Mouse (Mus musculus): Measurements from ENCODE around the gene Pex10. TPM values are rescaled to one million over a fixed set of nuclear protein-coding genes. Genes with fewer than 3 reads are reported as not detected.

The Pex10 gene
- polyA plus RNA-seq, 1 experiment from 2014 or later = 9.4 TPM

- H3K27ac ChIP-seq (ENCODE audit: low read depth) = peak overlapping the region; percentile 46; the same call in 1 of the 2 replicates
- no peaks in the 10 kb centered on the region for H3K27me3 ChIP-seq (ENCODE audit: insufficient read depth, low read length)
- H3K4me3 ChIP-seq (ENCODE audit: low read depth, low read length) = no peak overlapping the region
- H3K9me3 ChIP-seq (ENCODE audit: low read depth, low read length) = peaks cover 4% of the 10 kb centered on the region; the same call in 1 of the 2 replicates
- H3K4me1 ChIP-seq (ENCODE audit: insufficient read depth) = peaks cover 18% of the 10 kb centered on the region
- WGBS = 80% methylated on average over 6 of the region's 6 CpGs
- DNase-seq = no peak
- H3K4me2 ChIP-seq = no peak overlapping the region
- no peak for ATAC-seq (ENCODE audit: insufficient read depth)
- no peak overlapping the region for H3K9ac ChIP-seq
- H3K36me3 ChIP-seq (ENCODE audit: insufficient read depth) = no peaks in the 10 kb centered on the region
- TF ChIP-seq CTCF (IDR thresholded peaks at IDR 0.05; ENCODE audit: low read depth) = no peak
Observed at GRCm38 (mm10) chr4:155121222-155121621, 54.4 kb downstream of the Pex10 start.

Other genes starting within 250 kb of the Pex10 start
- 0.12 and 0.30 TPM in 2 replicates for gene Ttc34, start 229.6 kb upstream of the Pex10 start, polyA plus RNA-seq (2014; fragmentation: Nextera tagmentation; extraction: Ambion mirVana)
- 0.13 and 0.19 TPM in 2 replicates for gene Mmel1, start 197.4 kb upstream of the Pex10 start, polyA plus RNA-seq (2014; fragmentation: Nextera tagmentation; extraction: Ambion mirVana)
- gene Fam213b, start 167.9 kb upstream of the Pex10 start, polyA plus RNA-seq (2014; fragmentation: Nextera tagmentation; extraction: Ambion mirVana) = 37.4 and 39.9 TPM in 2 replicates
- gene Tnfrsf14, start 138.5 kb upstream of the Pex10 start, polyA plus RNA-seq (2014; fragmentation: Nextera tagmentation; extraction: Ambion mirVana) = 0.78 and 0.85 TPM in 2 replicates
- 0.14 and 0.15 TPM in 2 replicates for gene Hes5, start 106.1 kb upstream of the Pex10 start, polyA plus RNA-seq (2014; fragmentation: Nextera tagmentation; extraction: Ambion mirVana)
- gene Pank4, start 102.9 kb upstream of the Pex10 start, polyA plus RNA-seq (2014; fragmentation: Nextera tagmentation; extraction: Ambion mirVana) = 49.3 and 51.0 TPM in 2 replicates
- 5.2 and 6.7 TPM in 2 replicates for gene Plch2, start 10.2 kb upstream of the Pex10 start, polyA plus RNA-seq (2014; fragmentation: Nextera tagmentation; extraction: Ambion mirVana)
- gene Rer1, start 19.4 kb downstream of the Pex10 start, polyA plus RNA-seq (2014; fragmentation: Nextera tagmentation; extraction: Ambion mirVana) = 160 and 177 TPM in 2 replicates
- 5.2 TPM in 2 replicates for gene Morn1, start 19.6 kb downstream of the Pex10 start, polyA plus RNA-seq (2014; fragmentation: Nextera tagmentation; extraction: Ambion mirVana)
- 23.7 and 25.8 TPM in 2 replicates for gene Ski, start 155.6 kb downstream of the Pex10 start, polyA plus RNA-seq (2014; fragmentation: Nextera tagmentation; extraction: Ambion mirVana)
- 81.2 and 83.9 TPM in 2 replicates for gene Faap20, start 182.8 kb downstream of the Pex10 start, polyA plus RNA-seq (2014; fragmentation: Nextera tagmentation; extraction: Ambion mirVana)

All from lung, embryonic 14.5 days (tissue).